Mouse (Mus musculus) myocyte (in vitro differentiated cells): ENCODE results near the gene Sobp. TPM values are rescaled to one million over a fixed set of nuclear protein-coding genes. Genes with fewer than 3 reads are reported as not detected.

ENCODE experiments used
- H3K27me3 ChIP-seq: one replicate; pipeline ENCODE4 v1.6.1; 2011; ENCODE audit not compliant: control insufficient read depth, insufficient read depth, insufficient read length
- H3K36me3 ChIP-seq: one replicate; pipeline ENCODE4 v1.6.1; 2011; ENCODE audit not compliant: control insufficient read depth, insufficient read depth
- H3K4me2 ChIP-seq: one replicate; pipeline ENCODE4 v1.6.1; 2011; ENCODE audit warnings: low read depth, control low read depth
- H3K4me3 ChIP-seq: one replicate; pipeline ENCODE4 v1.5.1; 2011; ENCODE audit warnings: mild to moderate bottlenecking, control low read depth, moderate library complexity
- H3K79me2 ChIP-seq: one replicate; pipeline ENCODE4 v1.6.1; 2011; ENCODE audit not compliant: control insufficient read depth, insufficient read depth
- H3ac ChIP-seq: one replicate; pipeline ENCODE4 v1.6.1; 2011; ENCODE audit not compliant: control insufficient read depth, insufficient read length
- CEBPB ChIP-seq: IDR thresholded peaks from 2 replicates; pipeline ENCODE4 v1.6.1; 2011; ENCODE audit warnings: mild to moderate bottlenecking, moderate library complexity; ENCODE audit not compliant: poor library complexity, insufficient read depth, severe bottlenecking
- E2F4 ChIP-seq: IDR thresholded peaks from one replicate; pipeline ENCODE4 v1.6.1; 2011; ENCODE audit warnings: mild to moderate bottlenecking, control low read depth, moderate library complexity; ENCODE audit not compliant: insufficient read depth
- MAX ChIP-seq: IDR thresholded peaks from one replicate; pipeline ENCODE4 v1.6.1; 2011; ENCODE audit warnings: low read depth, mild to moderate bottlenecking, control low read depth
- MYOD1 ChIP-seq, 3 experiments: IDR thresholded peaks; one replicate each; pipeline ENCODE4 v1.6.1; 2011; ENCODE audit warnings: control low read depth in 2 of 3, low read depth in 2 of 3, mild to moderate bottlenecking in 2 of 3, moderate library complexity in 1 of 3; ENCODE audit not compliant: insufficient read length in 2 of 3, control insufficient read depth in 1 of 3
- MYOG ChIP-seq, 3 experiments: IDR thresholded peaks; one replicate each; pipeline ENCODE4 v1.6.1; 2011; ENCODE audit warnings: control low read depth in 2 of 3, low read depth in 2 of 3, mild to moderate bottlenecking in 2 of 3; ENCODE audit not compliant: insufficient read length in 2 of 3, control insufficient read depth in 1 of 3, insufficient read depth in 1 of 3
- POLR2A ChIP-seq: IDR thresholded peaks from one replicate; pipeline ENCODE4 v1.6.1; 2011; ENCODE audit warnings: low read depth, mild to moderate bottlenecking, control low read depth, moderate library complexity; ENCODE audit not compliant: insufficient read length
- POLR2AphosphoS2 ChIP-seq: IDR thresholded peaks from one replicate; pipeline ENCODE4 v1.6.1; 2011; ENCODE audit warnings: low read depth, control low read depth; ENCODE audit not compliant: insufficient read length
- REST ChIP-seq: IDR thresholded peaks from one replicate; pipeline ENCODE4 v1.6.1; 2011; ENCODE audit warnings: mild to moderate bottlenecking, control low read depth, moderate library complexity; ENCODE audit not compliant: insufficient read depth, insufficient read length
- SRF ChIP-seq: IDR thresholded peaks from one replicate; pipeline ENCODE4 v1.6.1; 2011; ENCODE audit warnings: low read depth; ENCODE audit not compliant: control insufficient read depth, insufficient read length
- TCF12 ChIP-seq: IDR thresholded peaks from one replicate; pipeline ENCODE4 v1.6.1; 2011; ENCODE audit warnings: mild to moderate bottlenecking, control low read depth; ENCODE audit not compliant: poor library complexity, insufficient read depth, severe bottlenecking
- TCF3 ChIP-seq: IDR thresholded peaks from one replicate; pipeline ENCODE4 v1.6.1; 2011; ENCODE audit warnings: low read depth, control low read depth; ENCODE audit not compliant: insufficient read length
- USF1 ChIP-seq: IDR thresholded peaks from one replicate; pipeline ENCODE4 v1.6.1; 2011; ENCODE audit warnings: low read depth, mild to moderate bottlenecking, control low read depth, moderate library complexity
- polyA plus RNA-seq: library from polyadenylated mRNA; unstranded; fragments of >200 nt; fragmentation: generic; extraction: Trizol; gene quantifications from one replicate; pipeline ENCODE4 v1.2.1, GENCODE M21; 2012; ENCODE audit warnings: missing spikeins

Sobp gene
- polyA plus RNA-seq, 1 experiment, result 3.2 TPM

GRCm38 (mm10) chr10:42963061-42963460 is 211.3 kb downstream of the Sobp start:
- Histone ChIP-seq H3K4me3 (no peak overlapping the region), H3K79me2 (no peaks in the 10 kb centered on the region), H3K27me3 (no peaks in the 10 kb centered on the region), H3ac (no peak overlapping the region), H3K4me2 (no peak overlapping the region), H3K36me3 (no peaks in the 10 kb centered on the region)
- TF ChIP-seq POLR2AphosphoS2 (no peak), REST (no peak), USF1 (no peak), TCF12 (no peak), SRF (no peak), MAX (no peak), CEBPB (no peak), E2F4 (no peak), POLR2A (no peak), MYOD1 (IDR thresholded peaks at IDR 0.05; ENCODE audit: control insufficient read depth in 1 of 3, insufficient read length in 2 of 3, low read depth in 2 of 3) (no peak), TCF3 (no peak), MYOG (IDR thresholded peaks at IDR 0.05; ENCODE audit: control insufficient read depth in 1 of 3, insufficient read depth in 1 of 3, insufficient read length in 2 of 3, low read depth in 2 of 3) (no peak)

GRCm38 (mm10) chr10:42962655-42963054 is 211.7 kb downstream of the Sobp start:
- TF ChIP-seq MYOD1 (IDR thresholded peaks at IDR 0.05; ENCODE audit: control insufficient read depth in 1 of 3, insufficient read length in 2 of 3, low read depth in 2 of 3), result no peak
- TF ChIP-seq MAX, result no peak
- no peak for TF ChIP-seq POLR2AphosphoS2
- no peak for TF ChIP-seq MYOG (IDR thresholded peaks at IDR 0.05; ENCODE audit: control insufficient read depth in 1 of 3, insufficient read depth in 1 of 3, insufficient read length in 2 of 3, low read depth in 2 of 3)
- TF ChIP-seq TCF12, result no peak
- no peak for TF ChIP-seq REST
- no peak for TF ChIP-seq TCF3
- no peak for TF ChIP-seq USF1
- no peak for TF ChIP-seq CEBPB
- no peak for TF ChIP-seq E2F4
- TF ChIP-seq POLR2A, result no peak
- TF ChIP-seq SRF, result no peak
- no peak overlapping the region for H3K4me3 ChIP-seq
- H3ac ChIP-seq, result no peak overlapping the region
- H3K36me3 ChIP-seq, result no peaks in the 10 kb centered on the region
- no peak overlapping the region for H3K4me2 ChIP-seq
- no peaks in the 10 kb centered on the region for H3K79me2 ChIP-seq
- no peaks in the 10 kb centered on the region for H3K27me3 ChIP-seq

DNA sequence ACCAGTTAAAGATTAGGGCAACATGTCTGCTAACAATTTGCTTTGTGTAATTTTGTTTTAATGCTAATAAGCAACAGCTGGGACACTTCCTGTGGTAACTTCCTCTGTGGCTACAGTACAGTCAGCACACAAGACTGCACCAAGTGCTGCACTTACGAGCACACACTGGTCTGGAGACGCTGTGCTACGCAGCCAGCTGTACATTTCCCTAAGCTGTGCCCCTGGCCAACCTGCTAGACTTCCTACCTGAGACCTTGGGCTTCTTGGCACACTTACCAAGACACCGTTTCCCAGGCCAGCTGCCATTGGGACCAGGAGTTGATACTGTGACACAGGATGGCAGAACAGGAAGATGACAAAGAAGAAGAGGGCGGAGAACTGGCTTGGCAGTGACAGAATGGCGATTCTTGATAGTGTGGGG is 212.1 kb downstream of the Sobp start:
- H3K4me3 ChIP-seq, result no peak overlapping the region
- H3K36me3 ChIP-seq, result no peaks in the 10 kb centered on the region
- peak in 1 of 3 experiments; percentile 33 for TF ChIP-seq MYOD1 (IDR thresholded peaks at IDR 0.05; ENCODE audit: control insufficient read depth in 1 of 3, insufficient read length in 2 of 3, low read depth in 2 of 3)
- no peak for TF ChIP-seq REST
- H3K79me2 ChIP-seq, result no peaks in the 10 kb centered on the region
- no peaks in the 10 kb centered on the region for H3K27me3 ChIP-seq
- no peak overlapping the region for H3ac ChIP-seq
- no peak overlapping the region for H3K4me2 ChIP-seq

GRCm38 (mm10) chr10:42961771-42962170 is 212.6 kb downstream of the Sobp start:
- H3K4me2 ChIP-seq, result no peak overlapping the region

DNA sequence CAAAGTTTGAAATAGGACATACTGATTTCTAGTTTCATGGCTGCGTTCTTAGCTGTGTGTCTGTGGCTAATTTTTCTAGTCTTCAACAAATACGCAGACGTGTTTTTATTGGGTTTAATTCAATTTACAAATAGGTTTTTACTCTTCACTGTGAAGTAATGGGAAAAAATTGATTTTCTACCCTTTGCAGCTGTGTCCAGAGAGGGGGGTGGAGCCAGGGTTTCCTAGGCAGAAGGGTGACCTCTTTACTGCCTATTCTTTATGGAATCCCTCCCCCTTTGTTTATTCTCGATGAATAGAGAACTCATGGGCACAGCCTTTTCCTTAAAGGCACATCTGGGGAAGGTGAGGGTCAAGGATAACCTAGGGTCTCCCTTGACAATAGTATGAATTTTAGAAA is 215.6 kb downstream of the Sobp start:
- H3K36me3 ChIP-seq, result no peaks in the 10 kb centered on the region
- TF ChIP-seq TCF3 (no peak), REST (no peak), E2F4 (no peak), SRF (no peak), MYOG (IDR thresholded peaks at IDR 0.05; ENCODE audit: control insufficient read depth in 1 of 3, insufficient read depth in 1 of 3, insufficient read length in 2 of 3, low read depth in 2 of 3) (no peak), CEBPB (no peak), USF1 (no peak), POLR2A (no peak)
- no peak overlapping the region for H3K4me3 ChIP-seq
- no peak overlapping the region for H3ac ChIP-seq
- H3K4me2 ChIP-seq, result peak overlapping the region; percentile 75
- H3K79me2 ChIP-seq, result no peaks in the 10 kb centered on the region
- no peaks in the 10 kb centered on the region for H3K27me3 ChIP-seq

More at GRCm38 (mm10) chr10:42961771-42962170, 212.6 kb downstream of the Sobp start:
- Histone ChIP-seq H3ac (no peak overlapping the region), H3K27me3 (no peaks in the 10 kb centered on the region), H3K36me3 (no peaks in the 10 kb centered on the region), H3K79me2 (no peaks in the 10 kb centered on the region), H3K4me3 (no peak overlapping the region)
- TF ChIP-seq CEBPB, result no peak
